Mouse (Mus musculus) embryonic fibroblast, embryonic 13.5 days (primary cell): ENCODE data around the gene Cdh13. TPM values are rescaled to one million over a fixed set of nuclear protein-coding genes. Genes with fewer than 3 reads are reported as not detected.
"Not testable (repeated sequence)": the region's sequence is repeated elsewhere in the genome, so short reads cannot be mapped to it uniquely, and the experiment has no call there.

ENCODE experiments used
- H3K27ac ChIP-seq: 2 replicates; pipeline ENCODE4 v1.5.1; 2012; ENCODE audit warnings: low read length, control low read depth, inconsistent platforms; ENCODE audit not compliant: insufficient read depth
- H3K4me1 ChIP-seq: 2 replicates; pipeline ENCODE4 v1.6.1; 2011; ENCODE audit warnings: low read length; ENCODE audit not compliant: control insufficient read depth, insufficient read depth
- H3K4me3 ChIP-seq: 2 replicates; pipeline ENCODE4 v1.5.1; 2011; ENCODE audit warnings: mild to moderate bottlenecking, control low read depth, low read length; ENCODE audit not compliant: insufficient read depth
- CTCF ChIP-seq: IDR thresholded peaks from 2 replicates; pipeline ENCODE4 v1.5.1; 2011; ENCODE audit warnings: mild to moderate bottlenecking, control low read depth, low read length, moderate library complexity, borderline replicate concordance; ENCODE audit not compliant: insufficient read depth
- POLR2A ChIP-seq: IDR thresholded peaks from 2 replicates; pipeline ENCODE4 v1.6.1; 2011; ENCODE audit warnings: low read depth, mild to moderate bottlenecking, control low read depth, low read length, moderate library complexity
- polyA plus RNA-seq: library from polyadenylated mRNA; stranded (reverse); fragments of >200 nt; gene quantifications from 2 replicates; pipeline ENCODE4 v1.2.4, GENCODE M21; 2011; ENCODE audit warnings: low read depth; ENCODE audit not compliant: missing spikeins, insufficient read length

Cdh13 gene
- polyA plus RNA-seq, 1 experiment: 19.8 TPM

- TF ChIP-seq CTCF (no peak), POLR2A (no peak)
- Histone ChIP-seq H3K4me3 (no peak overlapping the region), H3K4me1 (no peaks in the 10 kb centered on the region), H3K27ac (no peak overlapping the region)
These were observed 461.5 kb downstream of the Cdh13 start for GRCm38 (mm10) chr8:118744991-118745390.

DNA sequence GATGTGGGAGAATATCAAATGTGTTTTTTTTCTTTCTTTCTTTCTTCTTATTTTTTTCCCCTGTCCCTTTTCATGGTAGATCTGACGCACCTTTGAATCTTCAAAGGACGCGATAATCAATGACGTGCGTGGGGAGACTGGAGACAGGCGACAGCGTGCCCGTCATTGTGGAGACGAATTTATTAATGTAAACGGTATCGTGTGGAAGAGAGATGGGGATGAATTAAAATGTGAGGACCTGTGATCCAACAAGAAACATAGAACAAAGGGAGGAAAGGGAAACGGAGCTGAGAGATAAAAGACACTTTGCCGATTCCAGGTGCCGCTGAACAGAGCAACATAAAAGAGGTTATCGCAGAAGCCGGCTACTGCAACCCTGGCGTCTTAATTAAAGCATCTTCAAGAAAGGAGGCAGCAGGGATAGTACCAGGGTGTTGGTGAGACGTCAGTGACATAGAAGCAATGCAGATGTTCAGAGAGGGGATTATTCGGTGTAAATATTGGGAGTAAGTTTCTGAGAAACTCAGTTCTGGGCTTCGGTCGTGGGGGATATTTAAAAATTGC is 464.6 kb downstream of the Cdh13 start:
- no peak for TF ChIP-seq POLR2A
- TF ChIP-seq CTCF: no peak
- Histone ChIP-seq H3K27ac (no peak overlapping the region), H3K4me1 (no peaks in the 10 kb centered on the region), H3K4me3 (no peak overlapping the region)

DNA sequence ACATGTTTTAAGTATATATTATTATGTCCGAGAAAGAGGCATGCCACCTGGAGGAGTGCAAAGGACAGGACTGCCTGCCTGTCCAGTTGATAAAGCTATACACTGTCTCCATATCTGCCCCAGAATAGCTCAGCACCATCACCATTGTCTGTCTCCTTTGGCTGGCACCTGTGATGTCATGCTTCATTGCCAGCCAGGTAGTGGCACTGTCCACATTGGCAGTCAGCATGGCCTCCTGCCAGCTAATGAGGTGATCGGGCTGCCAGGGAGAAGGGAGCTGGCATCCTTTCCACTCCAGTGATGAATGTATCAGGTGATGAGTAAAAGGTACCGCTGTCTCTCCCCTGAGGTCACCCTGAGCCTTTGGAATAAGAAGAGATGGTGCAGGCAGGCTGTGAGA is 465.7 kb downstream of the Cdh13 start:
- no peak overlapping the region for H3K4me3 ChIP-seq
- H3K4me1 ChIP-seq: no peaks in the 10 kb centered on the region
- TF ChIP-seq CTCF: no peak
- no peak for TF ChIP-seq POLR2A
- H3K27ac ChIP-seq: no peak overlapping the region

DNA sequence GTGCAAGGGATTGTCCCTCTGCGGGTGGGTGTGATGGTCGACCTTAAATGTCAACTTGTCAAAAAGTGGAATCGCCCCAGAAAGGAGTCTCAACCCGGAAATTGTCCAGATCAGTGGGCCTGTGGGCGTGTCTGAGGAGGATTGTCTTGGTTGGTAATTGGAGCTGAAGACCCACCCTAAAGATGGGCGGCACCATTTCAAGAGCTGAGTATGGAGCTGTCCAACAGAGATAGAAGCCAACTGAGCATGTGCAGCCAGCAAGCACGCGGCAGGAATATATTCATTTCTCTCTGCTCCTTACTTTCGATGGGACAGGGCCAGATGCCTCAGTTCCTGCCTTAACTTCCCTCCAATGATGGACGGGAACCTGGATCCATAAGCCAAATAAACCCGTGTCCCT is 466.3 kb downstream of the Cdh13 start:
- H3K4me3 ChIP-seq: no peak overlapping the region
- TF ChIP-seq POLR2A: no peak
- TF ChIP-seq CTCF: no peak
- H3K27ac ChIP-seq: no peak overlapping the region
- H3K4me1 ChIP-seq: no peaks in the 10 kb centered on the region

GRCm38 (mm10) chr8:118753710-118754109 is 470.2 kb downstream of the Cdh13 start:
- no peak for TF ChIP-seq POLR2A
- no peak for TF ChIP-seq CTCF
- H3K4me1 ChIP-seq: no peaks in the 10 kb centered on the region
- no peak overlapping the region for H3K4me3 ChIP-seq
- H3K27ac ChIP-seq: no peak overlapping the region

DNA sequence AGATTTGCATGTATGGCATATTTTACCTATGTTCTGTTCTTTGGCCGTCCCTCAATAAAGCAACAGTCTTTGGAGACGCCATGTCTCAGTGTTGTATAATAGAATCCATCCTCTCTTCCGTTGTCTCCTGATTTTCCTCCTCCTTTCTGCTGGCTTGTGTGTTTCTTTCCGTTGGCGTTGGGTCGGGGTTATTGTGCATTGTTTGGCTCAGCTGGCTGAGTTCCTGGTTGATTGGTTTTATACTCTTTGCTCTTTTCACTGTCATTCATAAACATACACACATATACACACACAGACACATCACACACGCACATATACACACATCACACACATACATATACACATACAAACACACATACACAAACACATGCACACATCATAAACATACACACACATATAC is 470.6 kb downstream of the Cdh13 start:
- no peak for TF ChIP-seq POLR2A
- TF ChIP-seq CTCF: no peak
- no peak overlapping the region for H3K4me3 ChIP-seq

GRCm38 (mm10) chr8:118777507-118777906 is 494.0 kb downstream of the Cdh13 start:
- not testable (repeated sequence) for H3K4me3 ChIP-seq, H3K4me1 ChIP-seq, H3K27ac ChIP-seq

More for the DNA sequence above, 470.6 kb downstream of the Cdh13 start:
- Histone ChIP-seq H3K4me1 (no peaks in the 10 kb centered on the region), H3K27ac (no peak overlapping the region)

- H3K27ac ChIP-seq: no peak overlapping the region
- H3K4me3 ChIP-seq: no peak overlapping the region
- no peak for TF ChIP-seq POLR2A
- TF ChIP-seq CTCF: no peak
- H3K4me1 ChIP-seq: no peaks in the 10 kb centered on the region
These were observed 494.8 kb downstream of the Cdh13 start for GRCm38 (mm10) chr8:118778374-118778773.

- Histone ChIP-seq H3K4me1 (no peaks in the 10 kb centered on the region), H3K4me3 (no peak overlapping the region), H3K27ac (no peak overlapping the region)
- TF ChIP-seq CTCF: no peak
- TF ChIP-seq POLR2A: no peak
These were observed 502.1 kb downstream of the Cdh13 start for GRCm38 (mm10) chr8:118785646-118786045.

- no peak for TF ChIP-seq POLR2A
- TF ChIP-seq CTCF: no peak
- Histone ChIP-seq H3K4me1 (no peaks in the 10 kb centered on the region), H3K27ac (no peak overlapping the region), H3K4me3 (no peak overlapping the region)
These were observed 506.1 kb downstream of the Cdh13 start for GRCm38 (mm10) chr8:118789649-118790048.

DNA sequence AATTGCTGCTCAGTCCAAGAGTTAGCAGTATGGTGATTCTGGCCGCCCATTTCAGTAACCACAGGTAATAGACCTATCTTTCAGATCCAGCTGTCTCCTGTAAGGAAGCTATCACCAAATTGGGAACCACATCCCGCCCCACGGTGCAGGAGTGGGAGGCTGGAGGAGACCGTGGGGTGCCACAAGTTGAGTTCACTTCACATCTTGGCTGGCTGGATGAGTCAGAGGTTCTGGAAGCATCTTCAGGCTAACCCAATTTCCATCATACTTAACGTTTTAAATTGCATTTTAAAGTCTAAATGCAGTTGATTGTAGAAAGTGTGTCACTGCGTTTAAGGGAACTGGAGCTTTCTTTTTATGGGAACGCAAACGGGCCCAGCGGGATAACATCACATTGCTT is 511.4 kb downstream of the Cdh13 start:
- Histone ChIP-seq H3K4me3 (no peak overlapping the region), H3K27ac (no peak overlapping the region), H3K4me1 (no peaks in the 10 kb centered on the region)
- TF ChIP-seq CTCF (no peak), POLR2A (no peak)
